8 mouse cellular contexts compared by ENCODE assay signal in the genomic region with DNA sequence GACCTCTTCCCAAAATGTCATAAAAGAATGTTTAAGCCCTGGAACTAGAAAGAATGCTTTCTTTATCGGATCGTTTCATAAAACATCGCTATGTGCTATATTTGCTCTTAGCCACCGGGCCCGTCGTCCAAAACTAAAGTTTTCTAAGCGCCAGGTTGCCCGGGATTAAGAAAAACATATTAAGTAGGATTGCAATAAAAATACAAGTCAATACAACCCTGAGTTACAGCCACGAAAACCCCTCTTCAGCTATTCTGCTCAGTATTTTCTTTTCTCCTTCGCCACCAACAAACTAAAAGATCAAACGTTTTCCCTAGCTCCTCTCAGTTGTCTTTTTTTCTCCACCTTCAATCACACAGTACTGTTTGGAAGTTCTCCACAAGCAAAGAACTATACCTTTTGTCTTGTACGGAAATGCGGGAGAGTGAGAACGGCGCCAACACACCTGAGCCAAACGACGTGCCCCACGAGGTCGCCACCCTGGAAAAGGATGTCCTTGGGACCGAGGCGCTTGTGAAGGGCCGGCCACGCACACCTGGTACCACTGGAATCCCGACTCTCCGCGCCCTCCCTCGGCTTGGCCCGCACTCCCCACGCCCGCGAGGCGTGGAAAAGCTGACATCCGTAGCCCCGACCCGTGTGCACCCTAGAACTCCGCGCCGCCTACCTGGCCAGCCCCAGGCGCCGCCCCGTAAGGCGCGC. TPM values are rescaled to one million over a fixed set of nuclear protein-coding genes. Genes with fewer than 3 reads are reported as not detected.
DNase-seq lines count a peak whose midpoint lies in the region; ATAC-seq and TF ChIP-seq lines count a peak whose summit lies in the region.

No protein-coding gene starts in this region.

- peak overlapping the region; percentile 80 for H3K4me2 ChIP-seq in neural tube, embryonic 11.5 days (ENCODE audit: low read depth)
- peak overlapping the region; percentile 99 for H3K4me2 ChIP-seq in forebrain, embryonic 14.5 days (ENCODE audit: low read length)
- peak overlapping the region; percentile 86 for H3K4me2 ChIP-seq in lung, postnatal 0 days (replicated peaks; ENCODE audit: low read depth, low read length)

- no peak for TF ChIP-seq EP300 in lung, postnatal 0 days (IDR thresholded peaks at IDR 0.05)

- peak overlapping the region; percentile 62 for H3K4me3 ChIP-seq in neural tube, embryonic 11.5 days (ENCODE audit: low read depth, low read length)
- H3K4me3 ChIP-seq in forebrain, embryonic 14.5 days (ENCODE audit: low read depth, low read length), result peak overlapping the region; percentile 65
- H3K4me3 ChIP-seq in kidney, adult 2 months (ENCODE audit: insufficient read depth, low read depth, low read length), result peak overlapping the region; percentile 78
- peak overlapping the region; percentile 67 for H3K4me3 ChIP-seq in lung, postnatal 0 days (ENCODE audit: low read depth, low read length)

- no peak overlapping the region for H3K9ac ChIP-seq in neural tube, embryonic 11.5 days (ENCODE audit: low read length)
- peak overlapping the region; percentile 62 for H3K9ac ChIP-seq in forebrain, embryonic 14.5 days (ENCODE audit: low read length)
- peak overlapping the region; percentile 48; the same call in 1 of the 2 replicates for H3K9ac ChIP-seq in lung, postnatal 0 days (replicated peaks; ENCODE audit: low read depth)

- no peaks in the 10 kb centered on the region for H3K36me3 ChIP-seq in neural tube, embryonic 11.5 days (ENCODE audit: control insufficient read depth, insufficient read depth, low read length)
- no peaks in the 10 kb centered on the region for H3K36me3 ChIP-seq in forebrain, embryonic 14.5 days (ENCODE audit: control insufficient read depth, insufficient read depth, low read length)
- no peaks in the 10 kb centered on the region for H3K36me3 ChIP-seq in kidney, adult 2 months (ENCODE audit: control insufficient read depth, insufficient read depth, low read length)
- no peaks in the 10 kb centered on the region for H3K36me3 ChIP-seq in lung, postnatal 0 days (ENCODE audit: insufficient read depth, low read length)

- DNase-seq in neural tube, embryonic 11.5 days (ENCODE audit: low spot score), result peak; percentile 33
- no peak for DNase-seq in neural tube, embryonic 10.5 days (ENCODE audit: extremely low spot score, low spot score)
- DNase-seq in forebrain, embryonic 14.5 days (ENCODE audit: low spot score), result no peak
- DNase-seq in kidney, adult 2 months, result peak; percentile 57
- no peak for DNase-seq in lung, postnatal 0 days (ENCODE audit: low spot score)
- DNase-seq in spleen, adult 12 weeks (ENCODE audit: low spot score), result no peak
- no peak for DNase-seq in right cerebral cortex, postnatal 25 days
- DNase-seq in left cerebral cortex, postnatal 14 days (ENCODE audit: low spot score in 2 of 2), result no peak

- WGBS in neural tube, embryonic 11.5 days, result 1% methylated on average over 43 of the region's 43 CpGs
- under 1% methylated on average over 43 of the region's 43 CpGs for WGBS in forebrain, embryonic 14.5 days
- WGBS in kidney, adult 2 months, result 4% methylated on average over 43 of the region's 43 CpGs
- 2% methylated on average over 43 of the region's 43 CpGs for WGBS in lung, postnatal 0 days

- TF ChIP-seq CTCF in kidney, adult 2 months (conservative IDR thresholded peaks at IDR 0.05; ENCODE audit: insufficient read depth, insufficient read length, low read depth, low read length), result no peak
- TF ChIP-seq CTCF in lung, postnatal 0 days (IDR thresholded peaks at IDR 0.05), result no peak

- peaks cover 10% of the 10 kb centered on the region for H3K4me1 ChIP-seq in neural tube, embryonic 11.5 days (ENCODE audit: control insufficient read depth, insufficient read depth, low read length)
- peaks cover 15% of the 10 kb centered on the region for H3K4me1 ChIP-seq in forebrain, embryonic 14.5 days (ENCODE audit: control insufficient read depth, insufficient read depth, low read length)
- peaks cover 3% of the 10 kb centered on the region; the same call in 1 of the 2 replicates for H3K4me1 ChIP-seq in kidney, adult 2 months (ENCODE audit: control insufficient read depth, insufficient read depth, low read length)
- no peaks in the 10 kb centered on the region for H3K4me1 ChIP-seq in lung, postnatal 0 days (ENCODE audit: insufficient read depth, low read depth, low read length)

- H3K27ac ChIP-seq in neural tube, embryonic 11.5 days (ENCODE audit: low read depth, low read length), result no peak overlapping the region
- H3K27ac ChIP-seq in forebrain, embryonic 14.5 days (ENCODE audit: low read depth, low read length), result no peak overlapping the region
- peak overlapping the region; percentile 63 for H3K27ac ChIP-seq in kidney, adult 2 months (ENCODE audit: insufficient read depth, low read depth, low read length)
- no peak overlapping the region for H3K27ac ChIP-seq in lung, postnatal 0 days (ENCODE audit: low read length)

- ATAC-seq in neural tube, embryonic 11.5 days (ENCODE audit: insufficient read depth, low FRiP score, low TSS enrichment), result peak; percentile 36; the same call in 1 of the 2 replicates
- ATAC-seq in forebrain, embryonic 14.5 days, result no peak
- peak; percentile 61 for ATAC-seq in lung, postnatal 0 days

- no peaks in the 10 kb centered on the region for H3K9me3 ChIP-seq in neural tube, embryonic 11.5 days (ENCODE audit: control insufficient read depth, low read length)
- H3K9me3 ChIP-seq in forebrain, embryonic 14.5 days (replicated peaks; ENCODE audit: control insufficient read depth, low read length), result no peaks in the 10 kb centered on the region
- no peaks in the 10 kb centered on the region for H3K9me3 ChIP-seq in lung, postnatal 0 days (ENCODE audit: low read length)

- intact Hi-C loops in left cerebral cortex, postnatal 14 days (cut with DNase I), result no loop called here

- TF ChIP-seq POLR2A in kidney, adult 2 months (IDR thresholded peaks at IDR 0.05; ENCODE audit: low read depth, low read length), result no peak

- H3K27me3 ChIP-seq in neural tube, embryonic 11.5 days (ENCODE audit: control insufficient read depth, insufficient read depth, low read length), result peaks cover 47% of the 10 kb centered on the region
- H3K27me3 ChIP-seq in forebrain, embryonic 14.5 days (replicated peaks; ENCODE audit: control insufficient read depth, insufficient read depth, low read length), result peaks cover 45% of the 10 kb centered on the region
- peaks cover 1% of the 10 kb centered on the region; the same call in 1 of the 2 replicates for H3K27me3 ChIP-seq in kidney, adult 2 months (replicated peaks; ENCODE audit: control insufficient read depth, insufficient read depth, low read length)
- peaks cover 13% of the 10 kb centered on the region; the same call in 1 of the 2 replicates for H3K27me3 ChIP-seq in lung, postnatal 0 days (replicated peaks; ENCODE audit: insufficient read depth, low read length)

RNA-seq across cellular contexts. Expression of a gene that starts 34.0 kb away (rescaled TPM):
- polyA plus RNA-seq in neural tube, embryonic 11.5 days (2014; fragmentation: Nextera tagmentation; extraction: Ambion mirVana), result 25.7 and 27.9 TPM in 2 replicates
- 33.3 and 37.5 TPM in 2 replicates for polyA plus RNA-seq in forebrain, embryonic 14.5 days (2014; fragmentation: Nextera tagmentation; extraction: Ambion mirVana)
- polyA plus RNA-seq in kidney, adult 2 months (2012; rRNA removed), result 2.2 TPM in 2 replicates
- 5.8 and 7.4 TPM in 2 replicates for polyA plus RNA-seq in lung, postnatal 0 days (2015; fragmentation: Nextera tagmentation; extraction: Ambion mirVana)
- 10 to 100 TPM; 78.1 to 80.5 TPM for total RNA-seq in left cerebral cortex, postnatal 14 days (2021)

Comparison
In these comparisons a context has a peak if more than half of its experiments do, and no peak if none do; other contexts are left out.
1. DNase-seq: peak in neural tube, embryonic 11.5 days (single experiment) and kidney, adult 2 months (single experiment); none in neural tube, embryonic 10.5 days (single experiment), forebrain, embryonic 14.5 days (single experiment), lung, postnatal 0 days (single experiment), spleen, adult 12 weeks (single experiment), right cerebral cortex, postnatal 25 days (single experiment) and left cerebral cortex, postnatal 14 days (0 of 2).
2. Peak in every context shown above with its lines, with median percentiles within 50 percentile points of each other: H3K4me2 ChIP-seq and H3K4me3 ChIP-seq.